Mouse (Mus musculus): ENCODE measurements around the gene Shisal2b. TPM values are rescaled to one million over a fixed set of nuclear protein-coding genes. Genes with fewer than 3 reads are reported as not detected.
"Not testable (repeated sequence)": the region's sequence is repeated elsewhere in the genome, so short reads cannot be mapped to it uniquely, and the experiment has no call there.

The Shisal2b gene
- 1 to 10 TPM in 2 of 4 experiments, under 1 TPM in 1, not detected in 1; 0.48 to 1.4 (median 1.1) TPM for total RNA-seq (2022)

- no peak for DNase-seq (ENCODE audit: low spot score in 2 of 2)
Observed at GRCm38 (mm10) chr13:104863127-104863979, at the start of gene Shisal2b. Shisal2b (minus strand) TSS chr13:104863893.

- DNase-seq (ENCODE audit: low spot score in 2 of 2), result not testable (repeated sequence)
Observed at GRCm38 (mm10) chr13:104911626-104912025, 47.9 kb upstream of the Shisal2b start.

GRCm38 (mm10) chr13:104911006-104911405 lies 47.3 kb upstream of the Shisal2b start:
- DNase-seq (ENCODE audit: low spot score in 2 of 2), result not testable (repeated sequence)

GRCm38 (mm10) chr13:104908691-104909090 lies 45.0 kb upstream of the Shisal2b start:
- no peak for DNase-seq (ENCODE audit: low spot score in 2 of 2)

GRCm38 (mm10) chr13:104894771-104895170 lies 31.1 kb upstream of the Shisal2b start:
- no peak for DNase-seq (ENCODE audit: low spot score in 2 of 2)

GRCm38 (mm10) chr13:104892337-104892736 lies 28.6 kb upstream of the Shisal2b start:
- no peak for DNase-seq (ENCODE audit: low spot score in 2 of 2)

- no peak for DNase-seq (ENCODE audit: low spot score in 2 of 2)
Observed at GRCm38 (mm10) chr13:104886308-104887032, 22.8 kb upstream of the Shisal2b start.

GRCm38 (mm10) chr13:104883566-104884249 lies 20.0 kb upstream of the Shisal2b start:
- DNase-seq (ENCODE audit: low spot score in 2 of 2), result no peak

GRCm38 (mm10) chr13:104878508-104878907 lies 14.8 kb upstream of the Shisal2b start:
- no peak for DNase-seq (ENCODE audit: low spot score in 2 of 2)

- DNase-seq (ENCODE audit: low spot score in 2 of 2), result no peak
Observed at GRCm38 (mm10) chr13:104869907-104870306, 6.2 kb upstream of the Shisal2b start.

GRCm38 (mm10) chr13:104866726-104867125 lies 3.0 kb upstream of the Shisal2b start:
- DNase-seq (ENCODE audit: low spot score in 2 of 2), result no peak

GRCm38 (mm10) chr13:104853645-104854044 lies 10.0 kb downstream of the Shisal2b start:
- no peak for DNase-seq (ENCODE audit: low spot score in 2 of 2)

GRCm38 (mm10) chr13:104843295-104844089 lies 20.2 kb downstream of the Shisal2b start:
- no peak for DNase-seq (ENCODE audit: low spot score in 2 of 2)

GRCm38 (mm10) chr13:104841937-104842336 lies 21.8 kb downstream of the Shisal2b start:
- DNase-seq (ENCODE audit: low spot score in 2 of 2), result no peak

GRCm38 (mm10) chr13:104837628-104838027 lies 26.1 kb downstream of the Shisal2b start:
- no peak for DNase-seq (ENCODE audit: low spot score in 2 of 2)

- DNase-seq (ENCODE audit: low spot score in 2 of 2), result no peak
Observed at GRCm38 (mm10) chr13:104832811-104833210, 30.9 kb downstream of the Shisal2b start.

GRCm38 (mm10) chr13:104825470-104825869 lies 38.2 kb downstream of the Shisal2b start:
- no peak for DNase-seq (ENCODE audit: low spot score in 2 of 2)

GRCm38 (mm10) chr13:104822411-104822838 lies 41.3 kb downstream of the Shisal2b start:
- DNase-seq (ENCODE audit: low spot score in 2 of 2), result no peak

- no peak for DNase-seq (ENCODE audit: low spot score in 2 of 2)
Observed at GRCm38 (mm10) chr13:104821908-104822307, 41.8 kb downstream of the Shisal2b start.

GRCm38 (mm10) chr13:104821192-104821591 lies 42.5 kb downstream of the Shisal2b start:
- DNase-seq (ENCODE audit: low spot score in 2 of 2), result no peak

- no peak for DNase-seq (ENCODE audit: low spot score in 2 of 2)
Observed at GRCm38 (mm10) chr13:104817696-104818095, 46.0 kb downstream of the Shisal2b start.

Data from left cerebral cortex, adult 8-10 months (tissue).